Mouse (Mus musculus) naive thymus-derived CD4-positive, alpha-beta T cell, adult 5 months (primary cell): ENCODE results near the gene Prkacb. TPM values are rescaled to one million over a fixed set of nuclear protein-coding genes. Genes with fewer than 3 reads are reported as not detected.

Source experiments
- polyA plus RNA-seq: library from polyadenylated mRNA; unstranded; fragments of 100-300 nt; shearing (Covaris generic); gene quantifications from one replicate; pipeline ENCODE4 v1.2.1, GENCODE M21; 2017

The Prkacb gene
- 129 TPM for polyA plus RNA-seq

DNA sequence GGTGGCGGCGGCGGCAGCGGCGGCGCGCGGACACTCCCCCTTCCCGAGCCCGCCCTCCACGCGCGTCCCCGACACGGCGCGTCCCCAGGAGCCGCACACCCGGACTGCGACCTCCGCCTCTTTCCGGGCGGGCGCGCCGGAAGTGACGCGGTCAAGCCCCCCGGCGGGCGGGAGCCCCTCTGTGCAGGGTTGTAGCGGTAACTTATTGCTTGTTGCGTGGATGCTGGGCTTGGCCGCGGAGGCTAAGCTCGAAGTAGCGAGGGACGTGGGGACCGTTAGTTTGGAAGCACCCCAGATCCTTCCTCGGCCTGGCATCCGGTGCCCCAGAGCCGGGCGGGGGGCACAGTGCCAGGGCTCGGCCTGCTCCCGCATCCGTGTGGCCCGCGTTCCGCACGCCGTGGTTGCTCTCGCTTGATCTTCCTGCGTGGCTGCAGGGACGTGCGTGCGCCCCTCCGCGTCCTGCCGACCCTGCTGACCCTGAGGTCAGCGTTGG is at the start of gene Prkacb:
Gene Prkacb, minus strand, starts transcription at position 90 of the 493 bp plus-strand sequence.

GRCm38 (mm10) chr3:146851966-146852891 is 39.4 kb upstream of the Prkacb start, which contains the start of gene Ttll7:
TSS of gene Ttll7 (plus strand) at chr3:146852367.

GRCm38 (mm10) chr3:146684811-146685675 is 127.7 kb downstream of the Prkacb start, which contains the start of gene Samd13:
TSS of gene Samd13 (minus strand) at chr3:146685592.

Other genes with a start within 250 kb of the Prkacb start
- not detected for gene Uox, start 242.6 kb downstream of the Prkacb start, polyA plus RNA-seq
- gene Dnase2b, start 197.4 kb downstream of the Prkacb start, polyA plus RNA-seq, result not detected
- gene 4930503B20Rik, start 161.7 kb downstream of the Prkacb start, polyA plus RNA-seq, result not detected
- 0.81 TPM for gene Samd13, start 127.4 kb downstream of the Prkacb start, polyA plus RNA-seq
- not detected for gene Ttll7, start 39.4 kb upstream of the Prkacb start, polyA plus RNA-seq